In genomic region chr12:110850010-110850928, GRCm38 (mm10) we compare ENCODE assay signal across 8 mouse cellular contexts. TPM values are rescaled to one million over a fixed set of nuclear protein-coding genes. Genes with fewer than 3 reads are reported as not detected.
DNase-seq lines count a peak whose midpoint lies in the region; ATAC-seq and TF ChIP-seq lines count a peak whose summit lies in the region.

TSS of gene Zfp839 (plus strand) at chr12:110850253.

- intact Hi-C loops in heart, postnatal 25 days (cut with DNase I), result no loop called here

- peak within 1 kb of the TSS; percentile 78 for H3K4me3 ChIP-seq in forebrain, embryonic 15.5 days
- H3K4me3 ChIP-seq in layer of hippocampus, adult 2 months, result peak within 1 kb of the TSS; percentile 73
- H3K4me3 ChIP-seq in lung, adult 2 months (replicated peaks; ENCODE audit: extremely low read depth, low read depth, low read length), result peak within 1 kb of the TSS; percentile 91
- peak within 1 kb of the TSS; percentile 88 for H3K4me3 ChIP-seq in neural tube, embryonic 15.5 days (replicated peaks)

- DNase-seq in ES-CJ7 (ENCODE audit: low read depth, low spot score), result peak; percentile 86
- DNase-seq in cerebellum, adult 11-12 months, result peak; percentile 86
- peak; percentile 72 for DNase-seq in heart, postnatal 25 days (ENCODE audit: low spot score)
- peak; percentile 87 to 88 for DNase-seq in layer of hippocampus, adult 2 months (ENCODE audit: low spot score in 2 of 2)
- DNase-seq in lung, adult 2 months, result peak; percentile 87
- DNase-seq in testis, postnatal 14 days (ENCODE audit: low spot score), result peak; percentile 88

- peaks cover 15% of the 10 kb centered on the region; the same call in 1 of the 2 replicates for H3K27me3 ChIP-seq in forebrain, embryonic 15.5 days
- H3K27me3 ChIP-seq in neural tube, embryonic 15.5 days (replicated peaks), result peaks cover 17% of the 10 kb centered on the region

- under 1% methylated on average over 88 of the region's 89 CpGs for WGBS in forebrain, embryonic 15.5 days
- 1% methylated on average over 88 of the region's 89 CpGs for WGBS in lung, adult 2 months
- WGBS in neural tube, embryonic 15.5 days, result under 1% methylated on average over 88 of the region's 89 CpGs

- H3K4me2 ChIP-seq in forebrain, embryonic 15.5 days (replicated peaks), result peak within 1 kb of the TSS; percentile 73
- peak within 1 kb of the TSS; percentile 83 for H3K4me2 ChIP-seq in neural tube, embryonic 15.5 days

- peak; percentile 81 for ATAC-seq in forebrain, embryonic 15.5 days (replicated peaks)
- ATAC-seq in neural tube, embryonic 15.5 days (ENCODE audit: low FRiP score), result peak; percentile 91

- no peaks in the 10 kb centered on the region for H3K36me3 ChIP-seq in forebrain, embryonic 15.5 days
- peaks cover 6% of the 10 kb centered on the region for H3K36me3 ChIP-seq in neural tube, embryonic 15.5 days

- H3K9me3 ChIP-seq in forebrain, embryonic 15.5 days, result no peaks in the 10 kb centered on the region
- H3K9me3 ChIP-seq in neural tube, embryonic 15.5 days (replicated peaks), result no peaks in the 10 kb centered on the region

- peaks cover 16% of the 10 kb centered on the region for H3K4me1 ChIP-seq in forebrain, embryonic 15.5 days
- peaks cover 2% of the 10 kb centered on the region; the same call in 1 of the 2 replicates for H3K4me1 ChIP-seq in lung, adult 2 months (ENCODE audit: control insufficient read depth, insufficient read depth, low read length)
- H3K4me1 ChIP-seq in neural tube, embryonic 15.5 days, result peaks cover 26% of the 10 kb centered on the region

- peak within 1 kb of the TSS; percentile 24; the same call in 1 of the 2 replicates for H3K27ac ChIP-seq in forebrain, embryonic 15.5 days (replicated peaks)
- H3K27ac ChIP-seq in layer of hippocampus, adult 2 months, result peak within 1 kb of the TSS; percentile 95
- peak within 1 kb of the TSS; percentile 79 for H3K27ac ChIP-seq in neural tube, embryonic 15.5 days (replicated peaks)

- H3K9ac ChIP-seq in forebrain, embryonic 15.5 days (replicated peaks), result peak within 1 kb of the TSS; percentile 69
- H3K9ac ChIP-seq in neural tube, embryonic 15.5 days (replicated peaks), result peak within 1 kb of the TSS; percentile 81

- TF ChIP-seq CTCF in layer of hippocampus, adult 2 months (conservative IDR thresholded peaks at IDR 0.05), result no peak
- TF ChIP-seq CTCF in lung, adult 2 months (IDR thresholded peaks at IDR 0.05; ENCODE audit: insufficient read depth, low read length), result no peak

- peak; percentile 60; the same call in 1 of the 2 replicates for TF ChIP-seq POLR2A in lung, adult 2 months (IDR thresholded peaks at IDR 0.05; ENCODE audit: borderline replicate concordance, extremely low read depth, low read depth, low read length)

RNA-seq across cellular contexts. Expression of gene Zfp839, which starts in this region (rescaled TPM):
- 3.6 and 4.0 TPM in 2 replicates for polyA plus RNA-seq in forebrain, embryonic 15.5 days (2015; fragmentation: Nextera tagmentation; extraction: Ambion mirVana)
- 1 to 10 TPM; 9.3 to 9.8 TPM for total RNA-seq in heart, postnatal 25 days (2021)
- total RNA-seq in layer of hippocampus, adult 2 months (2021), result 10 to 100 TPM; 12.8 to 13.2 TPM
- polyA plus RNA-seq in lung, adult 2 months (2012; rRNA removed), result 5.2 and 5.7 TPM in 2 replicates
- 5.0 and 5.1 TPM in 2 replicates for polyA plus RNA-seq in neural tube, embryonic 15.5 days (2015; fragmentation: Nextera tagmentation; extraction: Ambion mirVana)

Comparison
In these comparisons a context has a peak if more than half of its experiments do, and no peak if none do; other contexts are left out.
1. Peak in every context shown above with its lines: DNase-seq, ATAC-seq, H3K4me3 ChIP-seq and H3K27ac ChIP-seq.
2. H3K27ac ChIP-seq: peak in every context shown above with its lines; median percentile 95 in layer of hippocampus, adult 2 months; 79 in neural tube, embryonic 15.5 days; 24 in forebrain, embryonic 15.5 days.